Mouse (Mus musculus) intestine, embryonic 14.5 days (tissue): Measurements from ENCODE around the gene Ap4m1. TPM values are rescaled to one million over a fixed set of nuclear protein-coding genes. Genes with fewer than 3 reads are reported as not detected.
"Not testable (repeated sequence)": the region's sequence is repeated elsewhere in the genome, so short reads cannot be mapped to it uniquely, and the experiment has no call there.

Experiments
- ATAC-seq: fragments of 200-750 bp; cut with Nextera tagmentation; replicated peaks from 2 replicates; pipeline ENCODE4 v1.8.0; 2017; ENCODE audit warnings: low read depth, moderate number of reproducible peaks, moderate TSS enrichment, moderate library complexity; ENCODE audit not compliant: low FRiP score, low TSS enrichment
- DNase-seq: peaks from one replicate; pipeline ENCODE4 v3.0.0-alpha.2; 2018; ENCODE audit warnings: low spot score
- H3K27ac ChIP-seq: fragments of 300-500 bp; sonication (generic); 2 replicates; pipeline ENCODE4 v1.5.1; 2014; ENCODE audit warnings: low read depth, mild to moderate bottlenecking, control low read depth
- H3K27me3 ChIP-seq: fragments of 300-500 bp; sonication (generic); replicated peaks from 2 replicates; pipeline ENCODE4 v1.6.1; 2014; ENCODE audit warnings: low read length, control low read depth; ENCODE audit not compliant: control insufficient read depth, insufficient read depth
- H3K36me3 ChIP-seq: fragments of 300-500 bp; sonication (generic); 2 replicates; pipeline ENCODE4 v1.6.1; 2014; ENCODE audit warnings: low read length, control low read depth; ENCODE audit not compliant: control insufficient read depth, insufficient read depth
- H3K4me1 ChIP-seq: fragments of 300-500 bp; sonication (generic); replicated peaks from 2 replicates; pipeline ENCODE4 v1.6.1; 2014; ENCODE audit warnings: low read length, control low read depth, mixed read lengths; ENCODE audit not compliant: control insufficient read depth, insufficient read depth
- H3K4me2 ChIP-seq: fragments of 300-500 bp; sonication (generic); 2 replicates; pipeline ENCODE4 v1.6.1; 2014; ENCODE audit warnings: low read length
- H3K4me3 ChIP-seq: fragments of 300-500 bp; sonication (generic); 2 replicates; pipeline ENCODE4 v1.5.1; 2014; ENCODE audit warnings: low read depth, low read length, control low read depth, mixed read lengths
- H3K9ac ChIP-seq: fragments of 300-500 bp; sonication (generic); 2 replicates; pipeline ENCODE4 v1.6.1; 2014; ENCODE audit warnings: mild to moderate bottlenecking, low read length
- H3K9me3 ChIP-seq: fragments of 300-500 bp; sonication (generic); 2 replicates; pipeline ENCODE4 v1.6.1; 2016; ENCODE audit warnings: low read length, control low read depth; ENCODE audit not compliant: control insufficient read depth
- WGBS: fragments of 180-500 bp; shearing (Covaris S2); extraction: QIAGEN DNeasy Blood & Tissue Kit; methylation state at CpG from one replicate; pipeline ENCODE4 v1.1.7; 2014; 5-methylcytosine and 5-hydroxymethylcytosine counted together
- polyA plus RNA-seq: library from polyadenylated mRNA; unstranded; fragments of >200 nt; fragmentation: Nextera tagmentation; extraction: Ambion mirVana; gene quantifications from 2 replicates; pipeline ENCODE4 v1.2.1, GENCODE M21; 2014

The Ap4m1 gene
- polyA plus RNA-seq, 1 experiment from 2014 or later = 19.1 TPM

DNA sequence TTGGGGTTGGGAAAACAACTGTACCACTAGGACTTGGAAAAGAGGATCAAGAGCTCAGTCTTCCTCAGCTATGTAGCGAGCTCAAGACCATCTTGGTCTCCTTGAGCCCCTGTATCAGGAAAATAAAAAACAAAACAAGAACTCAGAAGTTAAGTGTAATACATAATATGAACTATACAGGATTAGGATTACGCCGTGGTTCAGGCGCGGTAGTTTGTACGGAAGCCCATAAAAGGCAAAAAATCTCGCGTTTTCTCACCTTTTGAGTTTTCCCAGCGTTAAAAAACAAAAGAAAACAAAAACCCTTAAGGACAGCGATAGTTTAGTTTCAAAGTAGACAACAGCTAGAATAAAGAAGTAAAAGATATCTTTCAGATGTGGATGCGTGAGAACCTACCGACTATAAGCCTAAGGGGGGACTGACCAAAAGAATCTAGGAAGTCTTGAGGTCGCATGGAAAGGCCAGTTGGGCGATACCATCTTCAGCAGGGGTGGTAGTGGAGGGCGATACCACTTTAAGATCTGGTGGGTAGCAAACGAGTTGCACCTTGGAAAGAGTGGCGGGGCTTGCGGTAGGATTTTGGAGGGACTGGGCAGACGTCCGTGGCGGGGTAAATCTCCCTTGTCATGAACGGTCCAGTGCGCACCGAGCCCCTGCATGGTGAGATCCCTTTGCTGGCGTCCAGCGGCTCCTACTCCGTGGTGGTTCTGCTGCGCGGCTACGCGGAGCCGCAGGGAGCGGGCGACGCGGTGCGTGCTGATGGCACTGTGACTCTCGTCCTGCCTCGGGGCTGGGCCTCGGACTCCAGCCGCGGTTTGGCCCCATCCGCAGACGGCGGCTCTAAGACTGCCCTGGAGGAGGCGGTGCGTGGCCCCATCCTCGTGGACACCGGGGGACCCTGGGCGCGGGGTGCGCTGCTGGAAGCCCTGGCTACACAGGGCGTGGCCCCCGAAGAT is 22.2 kb downstream of the Ap4m1 start, which contains the start of gene Mblac1:
Gene Mblac1 (plus strand): TSS at position 544 of the 957 bp plus-strand sequence.
- H3K4me2 ChIP-seq = peak within 1 kb of the TSS; percentile 98
- H3K9ac ChIP-seq = peak within 1 kb of the TSS; percentile 83
- ATAC-seq = peak; percentile 80
- DNase-seq = peak; percentile 94
- no peaks in the 10 kb centered on the region for H3K9me3 ChIP-seq
- no peaks in the 10 kb centered on the region for H3K4me1 ChIP-seq
- H3K27me3 ChIP-seq = no peaks in the 10 kb centered on the region
- 9% methylated on average over 54 of the region's 54 CpGs for WGBS
- H3K4me3 ChIP-seq = peak within 1 kb of the TSS; percentile 76
- H3K36me3 ChIP-seq = peaks cover 24% of the 10 kb centered on the region
- H3K27ac ChIP-seq = peak within 1 kb of the TSS; percentile 82

DNA sequence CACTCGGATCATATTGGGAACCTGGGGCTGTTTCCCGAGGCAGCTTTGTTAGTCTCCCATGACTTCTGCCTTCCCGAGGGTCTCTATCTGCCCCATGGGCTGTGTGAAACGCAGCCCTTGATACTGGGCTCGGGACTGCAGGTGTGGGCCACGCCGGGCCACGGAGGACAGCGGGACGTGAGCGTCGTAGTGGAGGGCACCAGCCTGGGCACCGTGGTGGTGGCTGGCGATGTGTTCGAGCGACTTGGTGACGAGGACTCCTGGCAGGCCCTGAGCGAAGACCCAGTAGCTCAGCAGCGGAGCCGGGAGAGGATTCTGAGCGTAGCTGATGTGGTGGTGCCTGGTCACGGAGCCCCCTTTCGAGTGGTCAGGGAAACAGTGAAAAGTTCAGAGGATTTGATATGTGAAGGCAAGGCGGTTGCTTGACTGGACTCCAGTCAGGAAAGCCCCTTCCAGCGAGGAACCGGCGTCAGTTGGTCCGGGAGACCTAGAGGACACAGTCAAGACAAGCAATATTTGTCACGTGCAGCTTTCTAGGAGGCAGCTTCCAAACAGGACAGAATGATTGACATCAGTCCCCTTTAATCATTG is 23.0 kb downstream of the Ap4m1 start:
- peak overlapping the region; percentile 76 for H3K4me3 ChIP-seq
- H3K4me1 ChIP-seq = no peaks in the 10 kb centered on the region
- H3K9ac ChIP-seq = peak overlapping the region; percentile 83
- peak; percentile 62 for ATAC-seq
- no peaks in the 10 kb centered on the region for H3K9me3 ChIP-seq
- WGBS = under 1% methylated on average over 29 of the region's 29 CpGs
- peak overlapping the region; percentile 98 for H3K4me2 ChIP-seq
- H3K36me3 ChIP-seq = peaks cover 19% of the 10 kb centered on the region
- no peak for DNase-seq
- peak overlapping the region; percentile 82 for H3K27ac ChIP-seq
- no peaks in the 10 kb centered on the region for H3K27me3 ChIP-seq

DNA sequence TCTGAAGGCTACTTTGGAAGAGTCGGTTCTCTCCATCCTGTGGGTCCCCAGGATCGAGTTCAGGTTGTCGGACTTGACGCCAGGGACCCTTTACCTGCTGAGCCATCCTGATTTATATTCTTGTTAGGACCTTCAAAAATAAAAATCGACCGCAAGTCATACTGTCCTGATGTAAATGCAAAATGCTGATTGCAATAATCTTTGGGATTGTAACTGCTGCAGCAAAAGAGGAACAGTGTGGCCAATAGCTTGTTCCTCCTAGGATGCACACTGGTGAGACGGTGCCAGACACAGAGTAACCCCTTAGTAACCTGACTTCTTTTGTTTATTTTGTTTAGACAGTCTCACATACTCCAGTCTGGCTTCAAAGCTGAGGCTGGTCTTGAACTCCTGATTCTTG is 23.7 kb downstream of the Ap4m1 start:
- Histone ChIP-seq H3K4me3 (peak overlapping the region; percentile 76; the same call in 1 of the 2 replicates), H3K4me1 (no peaks in the 10 kb centered on the region), H3K27me3 (no peaks in the 10 kb centered on the region), H3K9me3 (no peaks in the 10 kb centered on the region), H3K4me2 (peak overlapping the region; percentile 98), H3K27ac (no peak overlapping the region), H3K9ac (0 out of 2 replicates have a peak overlapping the region, but pooled peaks have one; percentile 83), H3K36me3 (peaks cover 19% of the 10 kb centered on the region)
- DNase-seq (no peak), ATAC-seq (no peak)
- 71% methylated on average over 7 of the region's 7 CpGs for WGBS

DNA sequence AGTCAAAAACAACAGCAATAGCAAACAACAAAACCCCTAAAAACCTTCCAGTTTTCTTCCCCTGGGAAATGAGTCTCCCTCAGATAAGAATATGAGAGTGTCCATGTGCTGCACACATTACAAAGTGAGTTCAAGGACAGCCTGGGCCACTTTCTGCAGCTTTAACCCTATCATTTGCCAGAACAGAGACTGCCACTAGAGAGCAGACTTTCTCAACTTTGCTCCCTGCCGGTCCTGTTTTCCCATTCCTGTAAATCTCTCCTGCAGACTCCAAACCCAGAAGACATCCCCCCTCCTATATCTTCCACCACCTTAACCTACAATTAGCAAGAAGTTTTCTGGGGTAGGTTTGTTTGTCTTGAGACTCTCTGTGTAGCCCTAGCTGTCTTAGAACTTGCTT is 27.8 kb downstream of the Ap4m1 start:
- Histone ChIP-seq H3K9ac (no peak overlapping the region), H3K4me3 (no peak overlapping the region), H3K36me3 (no peaks in the 10 kb centered on the region), H3K4me1 (no peaks in the 10 kb centered on the region), H3K9me3 (no peaks in the 10 kb centered on the region), H3K27me3 (no peaks in the 10 kb centered on the region), H3K27ac (no peak overlapping the region), H3K4me2 (no peak overlapping the region)
- ATAC-seq (no peak), DNase-seq (no peak)
- 15% methylated on average over 1 of the region's 1 CpGs for WGBS

DNA sequence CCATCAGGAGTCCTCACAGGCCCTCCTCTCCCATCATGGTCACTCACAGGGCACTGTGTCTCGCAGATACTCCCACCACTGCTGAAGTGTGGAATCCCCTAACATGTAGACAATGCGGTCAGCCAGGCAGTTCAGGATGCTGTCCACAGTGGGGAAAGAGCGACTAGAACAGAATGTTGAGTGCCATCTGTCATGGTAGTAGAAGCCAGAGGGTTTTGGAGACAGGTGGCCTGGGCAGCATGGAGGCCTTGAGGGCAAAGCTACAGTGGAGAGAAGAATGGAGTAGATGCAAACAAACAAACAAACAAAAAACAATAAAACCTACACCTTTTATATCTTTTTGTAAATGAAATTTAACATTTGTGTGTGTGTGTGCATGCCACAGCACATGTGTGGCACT is 30.3 kb downstream of the Ap4m1 start:
- no peaks in the 10 kb centered on the region for H3K9me3 ChIP-seq
- no peaks in the 10 kb centered on the region for H3K27me3 ChIP-seq
- no peaks in the 10 kb centered on the region for H3K36me3 ChIP-seq
- DNase-seq (no peak), ATAC-seq (no peak)
- no peak overlapping the region for H3K9ac ChIP-seq
- H3K4me2 ChIP-seq = no peak overlapping the region
- WGBS = 80% methylated on average over 3 of the region's 3 CpGs
- no peak overlapping the region for H3K27ac ChIP-seq
- H3K4me3 ChIP-seq = no peak overlapping the region
- H3K4me1 ChIP-seq = no peaks in the 10 kb centered on the region

DNA sequence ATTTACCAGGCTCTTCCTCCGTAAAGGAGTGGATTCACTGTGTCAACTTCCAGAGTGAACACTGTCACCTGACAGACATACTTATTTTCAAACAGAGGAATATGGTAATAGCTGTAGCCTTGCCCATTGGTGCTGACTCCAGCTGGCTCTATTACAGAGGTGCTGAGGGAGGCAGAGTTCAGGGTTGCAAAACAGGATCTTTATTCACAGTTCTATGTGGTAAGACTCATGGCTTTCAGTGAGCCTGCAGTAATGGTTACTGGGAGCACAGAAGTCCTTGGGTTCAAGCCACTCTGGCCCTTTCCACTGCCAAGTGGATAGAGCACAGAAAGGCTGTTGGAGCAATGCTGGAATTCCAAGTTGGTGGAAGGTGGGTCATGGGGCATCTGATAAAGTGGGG is 35.5 kb downstream of the Ap4m1 start:
- H3K36me3 ChIP-seq = no peaks in the 10 kb centered on the region
- H3K4me2 ChIP-seq = no peak overlapping the region
- no peak overlapping the region for H3K27ac ChIP-seq
- no peak overlapping the region for H3K9ac ChIP-seq
- H3K9me3 ChIP-seq = no peaks in the 10 kb centered on the region
- DNase-seq (no peak), ATAC-seq (no peak)
- H3K4me1 ChIP-seq = no peaks in the 10 kb centered on the region
- 58% methylated on average over 1 of the region's 1 CpGs for WGBS
- no peaks in the 10 kb centered on the region for H3K27me3 ChIP-seq
- no peak overlapping the region for H3K4me3 ChIP-seq

DNA sequence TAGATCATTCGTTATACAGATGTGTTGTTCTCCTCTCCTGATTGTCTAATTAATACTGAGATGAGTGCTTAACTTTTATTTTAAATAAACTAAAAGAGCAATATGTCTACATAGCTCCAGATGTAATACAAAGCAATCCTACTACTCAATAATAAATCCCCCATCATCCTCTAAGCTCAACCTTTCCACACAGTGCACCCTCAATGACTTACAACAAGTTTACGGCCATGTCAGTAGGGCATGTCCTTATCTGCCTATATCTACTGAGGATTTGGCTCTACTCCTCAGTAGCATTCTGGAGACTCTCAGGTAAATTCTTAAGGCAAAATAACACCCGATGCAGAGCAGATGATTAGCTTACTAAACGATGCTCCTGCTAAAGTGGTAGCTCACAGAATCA is 36.1 kb downstream of the Ap4m1 start:
- ATAC-seq = no peak
- no peak overlapping the region for H3K27ac ChIP-seq
- WGBS = 78% methylated on average over 4 of the region's 4 CpGs

DNA sequence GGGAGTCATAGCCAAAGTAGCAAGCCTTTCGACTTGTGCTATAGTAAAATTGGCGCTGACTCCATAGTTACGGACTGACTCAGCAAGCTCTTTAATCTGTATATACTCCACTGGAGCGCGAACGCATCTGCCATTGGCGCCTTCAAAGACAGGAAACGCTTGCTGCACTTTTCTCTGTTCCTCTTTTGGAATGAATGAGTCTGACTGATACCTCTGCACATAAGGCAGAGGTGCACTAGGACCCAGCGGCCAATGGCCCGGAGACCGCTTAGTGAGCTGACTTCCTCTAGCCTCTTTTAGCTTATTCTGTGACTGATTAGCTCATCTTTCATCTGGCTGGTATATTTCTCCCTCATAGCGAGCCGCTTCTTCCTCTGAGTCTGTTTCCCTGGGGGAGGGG is 44.8 kb downstream of the Ap4m1 start:
- H3K27me3 ChIP-seq = not testable (repeated sequence)
- WGBS = 92% methylated on average over 13 of the region's 13 CpGs

More for the DNA sequence above, 36.1 kb downstream of the Ap4m1 start:
- H3K9ac ChIP-seq = no peak overlapping the region
- no peaks in the 10 kb centered on the region for H3K4me1 ChIP-seq
- H3K36me3 ChIP-seq = no peaks in the 10 kb centered on the region
- no peak overlapping the region for H3K4me2 ChIP-seq
- H3K27me3 ChIP-seq = no peaks in the 10 kb centered on the region
- no peaks in the 10 kb centered on the region for H3K9me3 ChIP-seq
- no peak overlapping the region for H3K4me3 ChIP-seq
- no peak for DNase-seq

More for the DNA sequence above, 44.8 kb downstream of the Ap4m1 start:
- H3K36me3 ChIP-seq, H3K9ac ChIP-seq, H3K4me3 ChIP-seq, ATAC-seq, H3K4me2 ChIP-seq, H3K27ac ChIP-seq, H3K4me1 ChIP-seq, H3K9me3 ChIP-seq, DNase-seq: not testable (repeated sequence)
